Mouse (Mus musculus): Measurements from ENCODE around the gene Zfp524. TPM values are rescaled to one million over a fixed set of nuclear protein-coding genes. Genes with fewer than 3 reads are reported as not detected.

Zfp524 gene
- total and polyA plus RNA-seq, 2 experiments from 2014 or later: 3.5 to 7.3 TPM

- Histone ChIP-seq H3K36me3 (ENCODE audit: insufficient read depth, low read length) (peaks cover 55% of the 10 kb centered on the region), H3K27ac (ENCODE audit: low read depth, low read length) (no peak overlapping the region), H3K9me3 (ENCODE audit: low read length) (no peaks in the 10 kb centered on the region), H3K4me3 (ENCODE audit: low read depth, low read length) (no peak overlapping the region), H3K4me2 (ENCODE audit: low read depth, low read length, poor library complexity, severe bottlenecking) (no peak overlapping the region), H3K4me1 (ENCODE audit: insufficient read depth, low read length) (no peaks in the 10 kb centered on the region), H3K9ac (replicated peaks; ENCODE audit: low read length, poor library complexity, severe bottlenecking) (no peak overlapping the region), H3K27me3 (ENCODE audit: insufficient read depth, low read length) (no peaks in the 10 kb centered on the region)
- no peak for ATAC-seq (ENCODE audit: low FRiP score)
- DNase-seq (ENCODE audit: low spot score): no peak
- WGBS: 94% methylated on average over 26 of the region's 26 CpGs
- TF ChIP-seq CTCF (IDR thresholded peaks at IDR 0.05): 0 out of 2 replicates have a peak, but pooled peaks have one; percentile 10
Observed at GRCm38 (mm10) chr7:5008229-5008628, 6.0 kb upstream of the Zfp524 start.

- WGBS: 92% methylated on average over 27 of the region's 27 CpGs
Observed at GRCm38 (mm10) chr7:5012681-5013513, 1.3 kb upstream of the Zfp524 start.

GRCm38 (mm10) chr7:5015118-5016001 lies 1.1 kb downstream of the Zfp524 start, which contains the start of gene Gm44973:
Gene Gm44973 (plus strand): TSS chr7:5015496.
- peak; percentile 85 for ATAC-seq (ENCODE audit: low FRiP score)
- under 1% methylated on average over 58 of the region's 76 CpGs for WGBS
- peak; percentile 97 for DNase-seq (ENCODE audit: low spot score)
- Histone ChIP-seq H3K4me1 (ENCODE audit: insufficient read depth, low read length) (no peaks in the 10 kb centered on the region), H3K9ac (replicated peaks; ENCODE audit: low read length, poor library complexity, severe bottlenecking) (peak within 1 kb of the TSS; percentile 92), H3K9me3 (ENCODE audit: low read length) (no peaks in the 10 kb centered on the region), H3K4me2 (ENCODE audit: low read depth, low read length, poor library complexity, severe bottlenecking) (peak within 1 kb of the TSS; percentile 73), H3K27ac (ENCODE audit: low read depth, low read length) (peak within 1 kb of the TSS; percentile 97), H3K27me3 (ENCODE audit: insufficient read depth, low read length) (no peaks in the 10 kb centered on the region), H3K4me3 (ENCODE audit: low read depth, low read length) (peak within 1 kb of the TSS; percentile 85), H3K36me3 (ENCODE audit: insufficient read depth, low read length) (peaks cover 20% of the 10 kb centered on the region)
- TF ChIP-seq CTCF (IDR thresholded peaks at IDR 0.05): no peak

More at GRCm38 (mm10) chr7:5012681-5013513, 1.3 kb upstream of the Zfp524 start:
- no peak overlapping the region for H3K4me2 ChIP-seq (ENCODE audit: low read depth, low read length, poor library complexity, severe bottlenecking)
- H3K4me1 ChIP-seq (ENCODE audit: insufficient read depth, low read length): no peaks in the 10 kb centered on the region
- no peak overlapping the region for H3K9ac ChIP-seq (replicated peaks; ENCODE audit: low read length, poor library complexity, severe bottlenecking)
- no peaks in the 10 kb centered on the region for H3K27me3 ChIP-seq (ENCODE audit: insufficient read depth, low read length)
- no peak overlapping the region for H3K27ac ChIP-seq (ENCODE audit: low read depth, low read length)
- H3K4me3 ChIP-seq (ENCODE audit: low read depth, low read length): no peak overlapping the region
- no peaks in the 10 kb centered on the region for H3K9me3 ChIP-seq (ENCODE audit: low read length)
- no peak for TF ChIP-seq CTCF (IDR thresholded peaks at IDR 0.05)
- no peak for DNase-seq (ENCODE audit: low spot score)
- H3K36me3 ChIP-seq (ENCODE audit: insufficient read depth, low read length): peaks cover 43% of the 10 kb centered on the region
- no peak for ATAC-seq (ENCODE audit: low FRiP score)

- Histone ChIP-seq H3K27ac (ENCODE audit: low read depth, low read length) (peak overlapping the region; percentile 97), H3K9me3 (ENCODE audit: low read length) (no peaks in the 10 kb centered on the region), H3K36me3 (ENCODE audit: insufficient read depth, low read length) (peaks cover 15% of the 10 kb centered on the region), H3K4me3 (ENCODE audit: low read depth, low read length) (peak overlapping the region; percentile 85), H3K9ac (replicated peaks; ENCODE audit: low read length, poor library complexity, severe bottlenecking) (peak overlapping the region; percentile 72; the same call in 1 of the 2 replicates), H3K27me3 (ENCODE audit: insufficient read depth, low read length) (no peaks in the 10 kb centered on the region), H3K4me2 (ENCODE audit: low read depth, low read length, poor library complexity, severe bottlenecking) (peak overlapping the region; percentile 73), H3K4me1 (ENCODE audit: insufficient read depth, low read length) (peaks cover 1% of the 10 kb centered on the region; the same call in 1 of the 2 replicates)
- TF ChIP-seq CTCF (IDR thresholded peaks at IDR 0.05): no peak
- ATAC-seq (ENCODE audit: low FRiP score) (no peak), DNase-seq (ENCODE audit: low spot score) (no peak)
- 53% methylated on average over 3 of the region's 3 CpGs for WGBS
Observed at GRCm38 (mm10) chr7:5016057-5016456, 1.8 kb downstream of the Zfp524 start.

- H3K27me3 ChIP-seq (ENCODE audit: insufficient read depth, low read length): no peaks in the 10 kb centered on the region
- peaks cover 7% of the 10 kb centered on the region for H3K36me3 ChIP-seq (ENCODE audit: insufficient read depth, low read length)
- no peak for DNase-seq (ENCODE audit: low spot score)
- H3K4me3 ChIP-seq (ENCODE audit: low read depth, low read length): no peak overlapping the region
- WGBS: 96% methylated on average over 2 of the region's 2 CpGs
- H3K4me2 ChIP-seq (ENCODE audit: low read depth, low read length, poor library complexity, severe bottlenecking): no peak overlapping the region
- H3K9ac ChIP-seq (replicated peaks; ENCODE audit: low read length, poor library complexity, severe bottlenecking): no peak overlapping the region
- no peak overlapping the region for H3K27ac ChIP-seq (ENCODE audit: low read depth, low read length)
- H3K9me3 ChIP-seq (ENCODE audit: low read length): no peaks in the 10 kb centered on the region
- no peak for ATAC-seq (ENCODE audit: low FRiP score)
- H3K4me1 ChIP-seq (ENCODE audit: insufficient read depth, low read length): peaks cover 7% of the 10 kb centered on the region; the same call in 1 of the 2 replicates
- no peak for TF ChIP-seq CTCF (IDR thresholded peaks at IDR 0.05)
Observed at GRCm38 (mm10) chr7:5016920-5017319, 2.7 kb downstream of the Zfp524 start.

All from midbrain, postnatal 0 days (tissue).